In genomic region chr4:128993025-128993662, GRCm38 (mm10) we compare ENCODE assay signal across 8 mouse cellular contexts. TPM values are rescaled to one million over a fixed set of nuclear protein-coding genes. Genes with fewer than 3 reads are reported as not detected.
DNase-seq lines count a peak whose midpoint lies in the region; ATAC-seq and TF ChIP-seq lines count a peak whose summit lies in the region.

No protein-coding gene starts in this region.

- peaks cover 3 to 23% of the 10 kb centered on the region in 2 experiments; a peak in 3 of 4 replicates for H3K4me1 ChIP-seq in ES-E14 (ENCODE audit: control insufficient read depth in 2 of 2, insufficient read depth in 2 of 2, low read length in 2 of 2, poor library complexity in 1 of 2)
- H3K4me1 ChIP-seq in forebrain, embryonic 15.5 days, result peaks cover 22% of the 10 kb centered on the region
- H3K4me1 ChIP-seq in lung, adult 2 months (ENCODE audit: control insufficient read depth, insufficient read depth, low read length), result peaks cover 9% of the 10 kb centered on the region; the same call in 1 of the 2 replicates

- no peaks in the 10 kb centered on the region for H3K9me3 ChIP-seq in ES-E14 (ENCODE audit: control insufficient read depth, insufficient read depth, low read depth, low read length)
- H3K9me3 ChIP-seq in forebrain, embryonic 15.5 days, result no peaks in the 10 kb centered on the region

- H3K36me3 ChIP-seq in ES-E14 (ENCODE audit: control insufficient read depth, insufficient read depth, low read length, poor library complexity, severe bottlenecking), result peaks cover 18% of the 10 kb centered on the region; the same call in 1 of the 2 replicates
- H3K36me3 ChIP-seq in forebrain, embryonic 15.5 days, result no peaks in the 10 kb centered on the region

- TF ChIP-seq POLR2A in lung, adult 2 months (IDR thresholded peaks at IDR 0.05; ENCODE audit: borderline replicate concordance, extremely low read depth, low read depth, low read length), result peak; percentile 78; the same call in 1 of the 2 replicates

- peak overlapping the region; percentile 32; the same call in 1 of the 2 replicates for H3K27ac ChIP-seq in ES-E14 (ENCODE audit: insufficient read depth, low read depth, low read length, poor library complexity, severe bottlenecking)
- peak overlapping the region; percentile 74 for H3K27ac ChIP-seq in forebrain, embryonic 15.5 days (replicated peaks)

- DNase-seq in ES-E14 (ENCODE audit: low read depth, low spot score), result peak; percentile 99
- DNase-seq in cerebellum, adult 11-12 months, result peak; percentile 93
- DNase-seq in heart, postnatal 25 days (ENCODE audit: low spot score), result peak; percentile 90
- DNase-seq in layer of hippocampus, adult 18-20 months (ENCODE audit: low spot score in 2 of 2), result peak; percentile 95 to 98
- DNase-seq in lung, adult 2 months, result peak; percentile 96
- DNase-seq in thymus, adult 18-20 months, result peak; percentile 81 to 90

- H3K27me3 ChIP-seq in forebrain, embryonic 15.5 days, result no peaks in the 10 kb centered on the region

- WGBS in forebrain, embryonic 15.5 days, result under 1% methylated on average over 49 of the region's 49 CpGs
- under 1% methylated on average over 49 of the region's 49 CpGs for WGBS in lung, adult 2 months

- TF ChIP-seq CTCF in lung, adult 2 months (IDR thresholded peaks at IDR 0.05; ENCODE audit: insufficient read depth, low read length), result no peak

- peak; percentile 100 for ATAC-seq in forebrain, embryonic 15.5 days (replicated peaks)
- peak; percentile 98 for ATAC-seq in neutrophil, adult 5-6 weeks (ENCODE audit: extremely low read depth, insufficient number of reproducible peaks, low FRiP score, poor library complexity, severe bottlenecking)

- H3K9ac ChIP-seq in ES-E14 (ENCODE audit: insufficient read depth, low read depth, low read length, poor library complexity, severe bottlenecking), result peak overlapping the region; percentile 85
- H3K9ac ChIP-seq in forebrain, embryonic 15.5 days (replicated peaks), result peak overlapping the region; percentile 77

- peak overlapping the region; percentile 70 for H3K4me2 ChIP-seq in forebrain, embryonic 15.5 days (replicated peaks)

- intact Hi-C loops in heart, postnatal 25 days (cut with DNase I), result loop anchor here (10.0 kb wide), 1 partner anchor 62 kb away; the partner anchor contains the start of gene Rnf19b

- in situ Hi-C loops in ES-E14 (cut with MboI; ENCODE audit: low sequenced_read_pairs in 2 of 2, unreplicated experiment in 2 of 2), result no loop called here

- peak overlapping the region; percentile 83 to 88 for H3K4me3 ChIP-seq in ES-E14 (ENCODE audit: insufficient read depth in 1 of 2, low read depth in 1 of 2, low read length in 2 of 2, poor library complexity in 1 of 2, severe bottlenecking in 1 of 2)
- peak overlapping the region; percentile 88 for H3K4me3 ChIP-seq in forebrain, embryonic 15.5 days
- H3K4me3 ChIP-seq in lung, adult 2 months (replicated peaks; ENCODE audit: extremely low read depth, low read depth, low read length), result peak overlapping the region; percentile 77

TF ChIP-seq in ES-E14, 5 proteins besides CTCF, POLR2A, EP300 and RAD21:
- no peak for TF ChIP-seq ZNF384 (IDR thresholded peaks at IDR 0.05; ENCODE audit: low read depth, low read length)
- no peak for TF ChIP-seq ZC3H11A (IDR thresholded peaks at IDR 0.05; ENCODE audit: borderline replicate concordance, low read depth, low read length)
- no peak for TF ChIP-seq HCFC1 (IDR thresholded peaks at IDR 0.05; ENCODE audit: borderline replicate concordance, insufficient read depth, low read length)
- TF ChIP-seq MAFK (IDR thresholded peaks at IDR 0.05; ENCODE audit: insufficient read depth, low read depth, low read length), result no peak
- peak; percentile 92 for TF ChIP-seq CHD2 (IDR thresholded peaks at IDR 0.05; ENCODE audit: low read depth, low read length)

RNA-seq across cellular contexts. Expression of gene Ak2, which starts 1.4 kb away (rescaled TPM):
- total RNA-seq in ES-E14 (2012; rRNA removed), result 148 and 177 TPM in 2 replicates
- 106 and 116 TPM in 2 replicates for polyA plus RNA-seq in forebrain, embryonic 15.5 days (2015; fragmentation: Nextera tagmentation; extraction: Ambion mirVana)
- total RNA-seq in heart, postnatal 25 days (2021), result 10 to 100 TPM; 72.9 to 73.9 TPM
- total RNA-seq in layer of hippocampus, adult 18-20 months (2021), result 10 to 100 TPM; 24.9 TPM
- 22.6 and 24.2 TPM in 2 replicates for polyA plus RNA-seq in lung, adult 2 months (2012; rRNA removed)
- 36.3 and 40.5 TPM in 2 replicates for total RNA-seq in neutrophil, adult 5-6 weeks (2017)

RNA-seq across cellular contexts. Expression of gene Azin2, which starts 30.9 kb away (rescaled TPM):
- total RNA-seq in ES-E14 (2012; rRNA removed), result 16.0 and 21.2 TPM in 2 replicates
- 12.3 and 13.7 TPM in 2 replicates for polyA plus RNA-seq in forebrain, embryonic 15.5 days (2015; fragmentation: Nextera tagmentation; extraction: Ambion mirVana)
- 1 to 10 TPM; 2.1 to 3.2 TPM for total RNA-seq in heart, postnatal 25 days (2021)
- 10 to 100 TPM; 38.9 to 41.7 TPM for total RNA-seq in layer of hippocampus, adult 18-20 months (2021)
- 46.2 and 49.4 TPM in 2 replicates for polyA plus RNA-seq in lung, adult 2 months (2012; rRNA removed)
- 0.98 TPM in 1 of 2 replicates, not detected in the other for total RNA-seq in neutrophil, adult 5-6 weeks (2017)

Comparison
In these comparisons a context has a peak if more than half of its experiments do, and no peak if none do; other contexts are left out.
1. Peak in every context shown above with its lines: DNase-seq, ATAC-seq, H3K4me3 ChIP-seq and H3K27ac ChIP-seq.